Mouse (Mus musculus) kidney, embryonic 15.5 days (tissue): ENCODE data around the gene Zfp808. TPM values are rescaled to one million over a fixed set of nuclear protein-coding genes. Genes with fewer than 3 reads are reported as not detected.
"Not testable (repeated sequence)": the region's sequence is repeated elsewhere in the genome, so short reads cannot be mapped to it uniquely, and the experiment has no call there.

Source experiments
- ATAC-seq: fragments of 200-750 bp; cut with Nextera tagmentation; replicated peaks from 2 replicates; pipeline ENCODE4 v1.8.0; 2017; ENCODE audit warnings: moderate TSS enrichment; ENCODE audit not compliant: low FRiP score
- H3K27ac ChIP-seq: fragments of 300-500 bp; sonication (generic); 2 replicates; pipeline ENCODE4 v1.5.1; 2015; ENCODE audit warnings: mild to moderate bottlenecking, inconsistent platforms
- H3K27me3 ChIP-seq: fragments of 300-500 bp; sonication (generic); 2 replicates; pipeline ENCODE4 v1.6.1; 2015; ENCODE audit warnings: inconsistent platforms
- H3K36me3 ChIP-seq: fragments of 300-500 bp; sonication (generic); 2 replicates; pipeline ENCODE4 v1.6.1; 2015; ENCODE audit warnings: inconsistent platforms
- H3K4me1 ChIP-seq: fragments of 300-500 bp; sonication (generic); 2 replicates; pipeline ENCODE4 v1.6.1; 2015; ENCODE audit warnings: inconsistent platforms
- H3K4me2 ChIP-seq: fragments of 300-500 bp; sonication (generic); 2 replicates; pipeline ENCODE4 v1.6.1; 2015; ENCODE audit warnings: moderate library complexity, mild to moderate bottlenecking, inconsistent platforms
- H3K4me3 ChIP-seq: fragments of 300-500 bp; sonication (generic); replicated peaks from 2 replicates; pipeline ENCODE4 v1.5.1; 2015; ENCODE audit warnings: mild to moderate bottlenecking, inconsistent platforms
- H3K9ac ChIP-seq: fragments of 300-500 bp; sonication (generic); 2 replicates; pipeline ENCODE4 v1.6.1; 2015; ENCODE audit warnings: mild to moderate bottlenecking, inconsistent platforms
- H3K9me3 ChIP-seq: fragments of 300-500 bp; sonication (generic); replicated peaks from 2 replicates; pipeline ENCODE4 v1.6.1; 2016; ENCODE audit warnings: inconsistent platforms
- WGBS: fragments of 180-500 bp; shearing (Covaris S2); methylation state at CpG from one replicate; pipeline ENCODE4 v1.1.7; 2015; ENCODE audit warnings: mixed read lengths; 5-methylcytosine and 5-hydroxymethylcytosine counted together
- polyA plus RNA-seq: library from polyadenylated mRNA; unstranded; fragments of >200 nt; fragmentation: Nextera tagmentation; extraction: Ambion mirVana; gene quantifications from 2 replicates; pipeline ENCODE4 v1.2.1, GENCODE M21; 2015

Gene Zfp808
- polyA plus RNA-seq = 10.8 and 13.3 TPM in 2 replicates

DNA sequence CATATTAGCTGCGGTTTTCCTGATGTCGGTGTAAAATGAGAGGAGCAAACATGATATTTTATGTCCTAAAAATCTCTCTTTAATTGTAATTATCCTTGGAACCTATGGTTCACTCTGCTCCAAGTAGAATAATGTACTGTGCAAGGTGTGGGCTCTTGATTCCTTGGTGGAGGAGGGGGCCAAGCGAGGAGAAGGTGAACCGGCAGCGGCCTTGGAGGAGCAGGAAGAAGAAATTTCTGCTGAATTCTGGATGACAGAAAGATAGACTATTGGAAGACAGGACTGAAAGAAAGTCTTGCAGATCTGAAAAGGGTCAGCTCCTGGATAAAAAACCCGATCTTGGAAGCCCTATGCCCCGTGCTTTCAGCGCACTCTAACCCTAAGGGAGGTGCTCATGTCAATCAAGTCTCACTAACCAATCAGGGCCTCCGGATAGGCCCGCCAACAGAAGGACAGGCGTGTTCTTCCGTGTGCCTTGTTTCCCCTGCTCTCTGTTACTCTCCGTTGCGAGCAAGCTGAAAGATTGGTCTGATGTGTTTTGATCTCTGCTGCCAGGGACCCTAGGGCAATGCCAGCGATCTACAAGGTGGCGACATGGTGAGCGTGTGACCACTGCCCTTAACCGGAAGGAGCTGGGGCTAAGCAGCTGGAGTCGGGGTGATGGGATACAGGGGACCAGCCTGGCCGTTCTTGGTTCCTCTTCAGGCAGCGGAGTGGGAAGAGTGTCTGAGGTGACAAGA, at the start of gene Zfp808:
Gene Zfp808, plus strand, starts transcription at position 455 of the 740 bp plus-strand sequence.
- peak; percentile 95 for ATAC-seq
- not testable (repeated sequence) for H3K27me3 ChIP-seq, H3K4me1 ChIP-seq, H3K36me3 ChIP-seq, H3K9me3 ChIP-seq
- WGBS = 5% methylated on average over 21 of the region's 21 CpGs
- H3K4me2 ChIP-seq = peak within 1 kb of the TSS; percentile 60
- H3K9ac ChIP-seq = peak within 1 kb of the TSS; percentile 63
- peak within 1 kb of the TSS; percentile 86 for H3K27ac ChIP-seq
- peak within 1 kb of the TSS; percentile 66 for H3K4me3 ChIP-seq

DNA sequence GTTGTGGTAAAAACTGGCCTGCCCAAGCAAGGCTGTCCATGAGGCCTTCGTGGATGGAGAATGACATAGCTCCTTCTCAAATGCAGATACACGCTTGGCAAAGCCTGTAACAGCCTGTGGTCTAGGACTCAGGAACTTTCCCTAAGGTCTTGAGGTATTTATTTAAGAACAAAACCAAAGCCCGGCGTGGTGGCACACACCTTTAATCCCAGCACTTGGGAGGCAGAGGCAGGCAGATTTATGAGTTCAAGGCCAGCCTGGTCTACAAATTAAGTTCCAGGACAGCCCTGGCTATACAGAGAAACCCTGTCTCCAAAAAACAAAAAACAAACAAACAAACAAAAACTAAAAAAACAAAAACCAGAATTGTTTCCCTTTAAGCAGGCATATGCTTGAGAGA, 30.9 kb upstream of the Zfp808 start:
- not testable (repeated sequence) for H3K9ac ChIP-seq, H3K4me3 ChIP-seq, H3K9me3 ChIP-seq, H3K36me3 ChIP-seq, H3K27me3 ChIP-seq, H3K4me2 ChIP-seq, H3K4me1 ChIP-seq, H3K27ac ChIP-seq, ATAC-seq
- WGBS = 81% methylated on average over 4 of the region's 4 CpGs

DNA sequence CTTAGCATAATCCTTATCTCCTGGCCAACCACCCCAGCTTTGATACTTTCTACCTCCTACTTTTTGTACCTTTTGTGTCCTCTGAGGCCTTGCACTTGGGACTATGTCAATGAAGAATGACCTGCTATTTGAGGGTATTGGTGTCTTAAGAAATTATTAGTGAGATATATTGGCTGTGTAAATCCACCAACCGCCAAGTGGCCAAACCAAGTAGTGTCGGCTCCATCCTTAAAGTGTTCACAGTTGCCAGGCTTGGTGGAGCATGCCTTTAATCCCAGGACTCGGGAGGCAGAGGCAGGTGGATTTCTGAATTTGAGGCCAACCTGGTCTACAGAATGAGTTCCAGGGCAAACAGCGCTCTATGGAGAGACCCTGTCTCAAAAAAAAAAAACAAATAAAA, 30.2 kb upstream of the Zfp808 start:
- H3K4me1 ChIP-seq, H3K4me3 ChIP-seq, H3K9ac ChIP-seq, H3K36me3 ChIP-seq, ATAC-seq, H3K9me3 ChIP-seq, H3K27me3 ChIP-seq, H3K4me2 ChIP-seq, H3K27ac ChIP-seq: not testable (repeated sequence)
- 87% methylated on average over 4 of the region's 4 CpGs for WGBS

DNA sequence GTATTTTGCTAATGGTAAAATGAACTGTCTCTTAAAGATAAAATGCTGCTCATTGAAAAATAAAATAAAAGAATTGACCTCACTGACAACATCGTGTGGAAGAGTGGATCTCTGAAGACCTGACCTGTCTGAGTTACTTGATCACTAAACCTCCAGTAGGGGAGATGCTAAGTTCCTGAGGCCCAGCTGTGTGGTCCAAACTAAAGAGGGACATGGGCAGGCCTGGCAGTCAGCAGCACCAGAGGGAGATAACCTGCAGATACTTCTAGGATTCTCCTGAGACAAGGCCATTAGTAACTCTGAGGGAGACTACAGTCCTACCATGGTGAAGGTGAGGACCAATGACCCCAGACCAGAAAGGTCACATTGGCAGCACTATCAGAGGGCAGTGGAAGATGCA, 27.3 kb upstream of the Zfp808 start:
- H3K4me1 ChIP-seq, H3K4me3 ChIP-seq, H3K27ac ChIP-seq, H3K27me3 ChIP-seq, H3K4me2 ChIP-seq, ATAC-seq, H3K9me3 ChIP-seq, H3K9ac ChIP-seq, H3K36me3 ChIP-seq: not testable (repeated sequence)
- 81% methylated on average over 1 of the region's 1 CpGs for WGBS

DNA sequence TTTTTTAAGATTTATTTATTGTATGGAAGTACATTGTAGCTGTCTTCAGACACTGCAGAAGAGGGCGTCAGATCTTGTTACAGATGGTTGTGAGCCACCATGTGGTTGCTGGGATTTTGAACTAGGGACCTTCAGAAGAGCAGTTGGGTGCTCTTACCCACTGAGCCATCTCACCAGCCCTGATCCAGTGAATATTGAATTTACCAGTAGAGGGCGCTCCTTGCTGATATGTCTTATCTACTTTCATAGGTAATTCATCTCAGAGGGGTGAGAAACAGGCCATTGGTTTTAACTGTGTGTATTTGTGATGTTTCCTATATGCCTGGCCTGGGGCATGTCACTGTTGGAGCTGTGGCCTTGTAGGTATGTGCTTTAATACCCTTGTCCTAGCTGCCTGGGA, 13.8 kb upstream of the Zfp808 start:
- not testable (repeated sequence) for H3K4me3 ChIP-seq, H3K4me2 ChIP-seq, H3K27ac ChIP-seq, H3K4me1 ChIP-seq, H3K27me3 ChIP-seq, H3K9ac ChIP-seq, ATAC-seq, H3K9me3 ChIP-seq, H3K36me3 ChIP-seq
- 41% methylated on average over 2 of the region's 2 CpGs for WGBS

DNA sequence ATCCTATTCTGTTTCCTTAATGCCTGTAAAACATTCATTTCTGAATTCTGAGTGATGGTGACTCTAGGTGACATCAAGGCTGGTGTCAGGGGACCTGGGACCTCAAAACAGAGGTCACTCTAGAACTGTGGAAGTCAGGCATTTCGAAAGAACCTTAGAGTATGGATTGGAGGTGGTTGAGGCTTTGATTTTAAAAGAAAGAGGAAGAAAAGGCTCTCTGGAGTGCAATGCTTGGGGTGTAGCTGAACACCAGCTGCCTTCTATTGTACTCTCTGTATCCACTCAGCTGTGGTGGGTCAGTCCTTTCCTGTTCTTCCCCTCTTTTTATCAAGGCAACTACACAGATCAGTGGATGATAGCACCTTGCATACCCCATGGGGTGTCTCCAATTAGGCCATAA, 8.1 kb upstream of the Zfp808 start:
- WGBS = 62% methylated on average over 1 of the region's 1 CpGs
- not testable (repeated sequence) for ATAC-seq, H3K4me1 ChIP-seq

DNA sequence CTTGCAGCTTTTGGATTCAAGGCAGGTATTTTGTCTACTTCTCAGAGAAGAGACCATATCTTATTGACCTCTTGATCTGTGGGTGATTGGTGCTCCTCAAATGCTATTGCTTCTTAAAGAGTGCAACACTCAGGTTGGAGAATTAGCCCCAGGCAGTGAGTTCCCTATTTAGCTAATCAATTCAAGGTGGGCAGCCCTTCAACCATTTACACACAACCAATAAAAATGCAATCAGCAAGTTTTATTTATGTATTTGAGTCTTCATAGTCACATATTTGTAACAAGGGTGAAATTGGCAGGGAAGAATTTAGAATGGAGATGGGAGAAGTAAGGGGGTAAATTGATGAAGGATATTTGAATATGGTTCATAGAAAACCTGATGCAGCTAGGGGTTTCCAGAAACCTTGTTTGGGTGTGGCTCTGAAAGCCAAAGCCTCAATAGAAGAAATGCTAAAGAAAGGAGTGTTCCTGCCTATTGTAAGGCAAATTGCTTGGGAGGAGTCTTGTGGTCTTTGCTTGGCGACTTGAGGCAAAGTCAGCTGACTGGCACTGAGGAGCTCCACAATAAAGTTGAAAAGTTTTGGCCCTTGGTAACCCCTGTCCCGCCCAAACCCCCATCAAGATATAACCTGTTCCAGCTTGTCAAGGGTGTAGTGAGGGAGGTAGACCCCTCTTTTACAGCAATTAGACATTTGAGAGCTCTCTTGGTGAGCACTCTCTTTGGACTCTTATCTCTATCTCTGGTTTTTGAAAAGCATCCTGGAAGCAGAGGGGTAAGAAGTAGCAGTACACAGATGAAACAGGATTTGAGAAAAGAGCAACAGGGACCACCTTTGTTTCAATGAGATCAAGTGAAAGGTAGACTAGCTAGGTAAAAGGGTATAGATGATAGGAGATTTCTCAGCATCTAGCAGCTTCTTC, 52.4 kb downstream of the Zfp808 start:
- 75% methylated on average over 2 of the region's 2 CpGs for WGBS
- H3K4me3 ChIP-seq, H3K27ac ChIP-seq, H3K27me3 ChIP-seq, ATAC-seq, H3K9ac ChIP-seq, H3K36me3 ChIP-seq, H3K9me3 ChIP-seq, H3K4me1 ChIP-seq, H3K4me2 ChIP-seq: not testable (repeated sequence)

More for the DNA sequence above, 8.1 kb upstream of the Zfp808 start:
- H3K9me3 ChIP-seq, H3K4me2 ChIP-seq, H3K4me3 ChIP-seq, H3K36me3 ChIP-seq, H3K9ac ChIP-seq, H3K27ac ChIP-seq, H3K27me3 ChIP-seq: not testable (repeated sequence)

DNA sequence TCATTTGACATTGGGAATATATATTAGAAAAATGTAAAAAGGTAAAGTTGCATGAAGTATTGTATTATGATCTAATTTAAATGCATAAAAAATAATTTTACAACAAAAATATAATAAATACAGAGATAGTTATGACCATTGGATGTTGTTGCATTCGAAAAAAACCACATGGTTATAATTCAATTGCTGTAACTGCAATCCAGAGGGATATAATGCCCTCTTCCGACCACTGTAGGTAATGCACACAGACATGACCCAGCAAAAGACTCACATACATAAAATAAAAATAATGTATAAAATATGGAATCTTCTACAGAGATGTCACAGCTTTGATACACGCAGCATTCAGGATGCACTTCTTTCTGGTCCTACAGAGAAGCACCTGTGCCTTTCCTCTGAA, 115.6 kb downstream of the Zfp808 start:
- no peak overlapping the region for H3K4me3 ChIP-seq
- 61% methylated on average over 3 of the region's 3 CpGs for WGBS
- no peaks in the 10 kb centered on the region for H3K27me3 ChIP-seq

DNA sequence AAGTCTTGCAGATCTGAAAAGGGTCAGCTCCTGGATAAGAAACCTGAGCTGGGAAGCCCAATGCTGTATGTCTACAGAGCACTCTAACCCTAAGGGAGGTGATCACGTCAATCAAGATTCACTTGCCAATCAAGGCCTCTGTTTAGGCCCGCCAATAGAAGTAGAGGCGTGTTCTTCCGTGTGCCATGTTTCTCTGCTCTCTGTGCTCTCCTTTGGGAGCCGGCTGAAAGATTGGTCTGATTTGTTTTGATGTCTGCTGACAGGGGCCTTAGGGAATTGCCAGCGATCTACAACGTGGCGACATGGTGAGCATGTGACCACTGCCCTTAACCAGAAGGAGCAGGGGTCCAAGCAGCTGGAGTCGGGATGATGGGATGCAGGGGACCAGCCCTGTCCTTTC, 125.5 kb downstream of the Zfp808 start:
- not testable (repeated sequence) for H3K27me3 ChIP-seq, H3K27ac ChIP-seq, H3K4me3 ChIP-seq, H3K4me1 ChIP-seq, ATAC-seq, H3K9ac ChIP-seq, H3K36me3 ChIP-seq, H3K4me2 ChIP-seq, H3K9me3 ChIP-seq
- WGBS = 86% methylated on average over 9 of the region's 9 CpGs

More for the DNA sequence above, 115.6 kb downstream of the Zfp808 start:
- ATAC-seq = no peak
- Histone ChIP-seq H3K27ac (no peak overlapping the region), H3K9me3 (no peaks in the 10 kb centered on the region), H3K9ac (no peak overlapping the region), H3K36me3 (no peaks in the 10 kb centered on the region), H3K4me1 (no peaks in the 10 kb centered on the region), H3K4me2 (no peak overlapping the region)

DNA sequence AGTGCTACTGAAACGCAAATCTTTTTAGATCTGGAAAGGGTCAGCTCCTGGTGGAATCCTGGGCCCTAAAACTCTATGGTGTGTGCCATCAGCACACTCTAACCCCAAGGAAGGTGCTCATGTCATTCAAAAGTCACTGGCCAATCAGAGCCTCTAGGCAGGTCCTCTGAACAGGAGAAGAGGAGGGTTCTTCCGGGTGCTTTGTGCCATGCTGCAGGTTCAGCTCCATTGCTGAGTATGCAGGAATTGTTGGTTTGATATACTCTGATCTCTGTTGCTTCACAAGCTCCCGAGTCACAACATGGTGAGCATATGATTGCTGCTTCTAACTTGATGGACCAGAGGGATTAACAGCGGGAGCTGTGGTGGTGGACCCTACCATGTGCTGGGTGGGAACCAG, 133.7 kb downstream of the Zfp808 start:
- H3K4me3 ChIP-seq = no peak overlapping the region
- H3K9ac ChIP-seq = no peak overlapping the region
- no peaks in the 10 kb centered on the region for H3K27me3 ChIP-seq
- 83% methylated on average over 4 of the region's 4 CpGs for WGBS
- H3K4me2 ChIP-seq = no peak overlapping the region
- peaks cover 14% of the 10 kb centered on the region; the same call in 1 of the 2 replicates for H3K9me3 ChIP-seq
- no peak for ATAC-seq
- no peaks in the 10 kb centered on the region for H3K4me1 ChIP-seq
- H3K36me3 ChIP-seq = no peaks in the 10 kb centered on the region
- no peak overlapping the region for H3K27ac ChIP-seq
